Mouse (Mus musculus) intestine, embryonic 16.5 days (tissue): Measurements from ENCODE around the gene Wdr64. TPM values are rescaled to one million over a fixed set of nuclear protein-coding genes. Genes with fewer than 3 reads are reported as not detected.

Source experiments
- ATAC-seq: fragments of 200-750 bp; cut with Nextera tagmentation; 2 replicates; pipeline ENCODE4 v1.8.0; 2017; ENCODE audit warnings: moderate TSS enrichment, moderate library complexity
- H3K27ac ChIP-seq: fragments of 300-500 bp; sonication (generic); 2 replicates; pipeline ENCODE4 v1.5.1; 2014; ENCODE audit warnings: mild to moderate bottlenecking, low read length
- H3K27me3 ChIP-seq: fragments of 300-500 bp; sonication (generic); replicated peaks from 2 replicates; pipeline ENCODE4 v1.6.1; 2014; ENCODE audit warnings: low read length, control low read depth, mixed read lengths; ENCODE audit not compliant: control insufficient read depth, insufficient read depth
- H3K36me3 ChIP-seq: fragments of 300-500 bp; sonication (generic); 2 replicates; pipeline ENCODE4 v1.6.1; 2014; ENCODE audit warnings: low read length, control low read depth; ENCODE audit not compliant: control insufficient read depth, insufficient read depth
- H3K4me1 ChIP-seq: fragments of 300-500 bp; sonication (generic); 2 replicates; pipeline ENCODE4 v1.6.1; 2014; ENCODE audit warnings: low read length, control low read depth, mixed read lengths; ENCODE audit not compliant: control insufficient read depth, insufficient read depth
- H3K4me2 ChIP-seq: fragments of 300-500 bp; sonication (generic); 2 replicates; pipeline ENCODE4 v1.6.1; 2014; ENCODE audit warnings: low read depth, low read length, control low read depth
- H3K4me3 ChIP-seq: fragments of 300-500 bp; sonication (generic); 2 replicates; pipeline ENCODE4 v1.5.1; 2014; ENCODE audit warnings: mild to moderate bottlenecking, low read length
- H3K9ac ChIP-seq: fragments of 300-500 bp; sonication (generic); 2 replicates; pipeline ENCODE4 v1.6.1; 2014; ENCODE audit warnings: low read depth, low read length
- H3K9me3 ChIP-seq: fragments of 300-500 bp; sonication (generic); 2 replicates; pipeline ENCODE4 v1.6.1; 2016; ENCODE audit warnings: low read length, control low read depth; ENCODE audit not compliant: control insufficient read depth
- WGBS: fragments of 180-500 bp; shearing (Covaris S2); extraction: QIAGEN DNeasy Blood & Tissue Kit; methylation state at CpG from one replicate; pipeline ENCODE4 v1.1.7; 2014; 5-methylcytosine and 5-hydroxymethylcytosine counted together
- polyA plus RNA-seq: library from polyadenylated mRNA; unstranded; fragments of >200 nt; fragmentation: Nextera tagmentation; extraction: Ambion mirVana; gene quantifications from 2 replicates; pipeline ENCODE4 v1.2.1, GENCODE M21; 2015

Gene Wdr64
- polyA plus RNA-seq, result not detected in 2 replicates

GRCm38 (mm10) chr1:175698293-175698692 lies at the start of gene Wdr64:
TSS of gene Wdr64 (plus strand) at chr1:175698593.
- H3K4me2 ChIP-seq, result no peak within 1 kb of the TSS
- H3K27me3 ChIP-seq, result no peaks in the 10 kb centered on the region
- H3K4me1 ChIP-seq, result peaks cover 3% of the 10 kb centered on the region; the same call in 1 of the 2 replicates
- H3K9ac ChIP-seq, result no peak within 1 kb of the TSS
- WGBS, result 81% methylated on average over 1 of the region's 1 CpGs
- no peaks in the 10 kb centered on the region for H3K9me3 ChIP-seq
- no peak within 1 kb of the TSS for H3K27ac ChIP-seq
- no peak for ATAC-seq
- no peaks in the 10 kb centered on the region for H3K36me3 ChIP-seq
- no peak within 1 kb of the TSS for H3K4me3 ChIP-seq

GRCm38 (mm10) chr1:175648615-175649014 lies 49.8 kb upstream of the Wdr64 start:
- WGBS, result 88% methylated on average over 4 of the region's 4 CpGs
- H3K27me3 ChIP-seq, result no peaks in the 10 kb centered on the region
- no peak overlapping the region for H3K4me3 ChIP-seq
- no peak overlapping the region for H3K9ac ChIP-seq
- H3K4me2 ChIP-seq, result no peak overlapping the region
- no peak for ATAC-seq
- H3K36me3 ChIP-seq, result no peaks in the 10 kb centered on the region
- no peak overlapping the region for H3K27ac ChIP-seq
- no peaks in the 10 kb centered on the region for H3K4me1 ChIP-seq
- no peaks in the 10 kb centered on the region for H3K9me3 ChIP-seq

GRCm38 (mm10) chr1:175659900-175660299 lies 38.5 kb upstream of the Wdr64 start:
- Histone ChIP-seq H3K27ac (no peak overlapping the region), H3K4me2 (no peak overlapping the region), H3K9ac (no peak overlapping the region), H3K36me3 (no peaks in the 10 kb centered on the region), H3K4me1 (no peaks in the 10 kb centered on the region), H3K9me3 (no peaks in the 10 kb centered on the region), H3K27me3 (no peaks in the 10 kb centered on the region), H3K4me3 (no peak overlapping the region)
- 93% methylated on average over 4 of the region's 4 CpGs for WGBS
- ATAC-seq, result no peak

- no peaks in the 10 kb centered on the region for H3K9me3 ChIP-seq
- no peak overlapping the region for H3K4me2 ChIP-seq
- no peaks in the 10 kb centered on the region for H3K4me1 ChIP-seq
- H3K27me3 ChIP-seq, result no peaks in the 10 kb centered on the region
- peak; percentile 64 for ATAC-seq
- H3K36me3 ChIP-seq, result no peaks in the 10 kb centered on the region
- no peak overlapping the region for H3K9ac ChIP-seq
- H3K27ac ChIP-seq, result no peak overlapping the region
- no peak overlapping the region for H3K4me3 ChIP-seq
- WGBS, result 77% methylated on average over 5 of the region's 5 CpGs
These were observed 29.6 kb upstream of the Wdr64 start for GRCm38 (mm10) chr1:175668666-175669405.

GRCm38 (mm10) chr1:175669456-175669855 lies 28.9 kb upstream of the Wdr64 start:
- Histone ChIP-seq H3K9me3 (no peaks in the 10 kb centered on the region), H3K9ac (no peak overlapping the region), H3K4me1 (no peaks in the 10 kb centered on the region), H3K4me2 (no peak overlapping the region), H3K4me3 (no peak overlapping the region), H3K36me3 (no peaks in the 10 kb centered on the region), H3K27me3 (no peaks in the 10 kb centered on the region), H3K27ac (no peak overlapping the region)
- ATAC-seq, result no peak
- 86% methylated on average over 3 of the region's 3 CpGs for WGBS

- no peak overlapping the region for H3K27ac ChIP-seq
- WGBS, result 80% methylated on average over 7 of the region's 7 CpGs
- H3K36me3 ChIP-seq, result no peaks in the 10 kb centered on the region
- H3K27me3 ChIP-seq, result no peaks in the 10 kb centered on the region
- H3K4me3 ChIP-seq, result no peak overlapping the region
- ATAC-seq, result no peak
- no peak overlapping the region for H3K4me2 ChIP-seq
- no peaks in the 10 kb centered on the region for H3K4me1 ChIP-seq
- no peak overlapping the region for H3K9ac ChIP-seq
- H3K9me3 ChIP-seq, result no peaks in the 10 kb centered on the region
These were observed 28.4 kb upstream of the Wdr64 start for GRCm38 (mm10) chr1:175670042-175670441.

GRCm38 (mm10) chr1:175671626-175672025 lies 26.8 kb upstream of the Wdr64 start:
- WGBS, result 23% methylated on average over 1 of the region's 1 CpGs
- H3K9me3 ChIP-seq, result no peaks in the 10 kb centered on the region
- no peak overlapping the region for H3K27ac ChIP-seq
- no peaks in the 10 kb centered on the region for H3K4me1 ChIP-seq
- no peaks in the 10 kb centered on the region for H3K36me3 ChIP-seq
- no peak overlapping the region for H3K4me2 ChIP-seq
- H3K27me3 ChIP-seq, result no peaks in the 10 kb centered on the region
- H3K9ac ChIP-seq, result no peak overlapping the region
- no peak for ATAC-seq
- no peak overlapping the region for H3K4me3 ChIP-seq

GRCm38 (mm10) chr1:175673563-175674325 lies 24.6 kb upstream of the Wdr64 start:
- no peak for ATAC-seq
- H3K36me3 ChIP-seq, result no peaks in the 10 kb centered on the region
- H3K27ac ChIP-seq, result no peak overlapping the region
- H3K4me2 ChIP-seq, result no peak overlapping the region
- no peak overlapping the region for H3K9ac ChIP-seq
- 80% methylated on average over 7 of the region's 7 CpGs for WGBS
- no peaks in the 10 kb centered on the region for H3K4me1 ChIP-seq
- H3K27me3 ChIP-seq, result no peaks in the 10 kb centered on the region
- H3K4me3 ChIP-seq, result no peak overlapping the region
- H3K9me3 ChIP-seq, result no peaks in the 10 kb centered on the region

- no peak overlapping the region for H3K4me2 ChIP-seq
- H3K9ac ChIP-seq, result no peak overlapping the region
- H3K9me3 ChIP-seq, result no peaks in the 10 kb centered on the region
- H3K27ac ChIP-seq, result no peak overlapping the region
- no peaks in the 10 kb centered on the region for H3K36me3 ChIP-seq
- no peaks in the 10 kb centered on the region for H3K27me3 ChIP-seq
- WGBS, result 84% methylated on average over 6 of the region's 6 CpGs
- no peak for ATAC-seq
- no peaks in the 10 kb centered on the region for H3K4me1 ChIP-seq
- H3K4me3 ChIP-seq, result no peak overlapping the region
These were observed 23.3 kb upstream of the Wdr64 start for GRCm38 (mm10) chr1:175675116-175675515.
